Mouse (Mus musculus) left cerebral cortex, adult 8-10 months (tissue): ENCODE measurements around the gene Ppp1r37. TPM values are rescaled to one million over a fixed set of nuclear protein-coding genes. Genes with fewer than 3 reads are reported as not detected.
"Not testable (repeated sequence)": the region's sequence is repeated elsewhere in the genome, so short reads cannot be mapped to it uniquely, and the experiment has no call there.

Source experiments
- DNase-seq, 2 experiments: peaks; one replicate each; pipeline ENCODE4 v3.0.0; 2022; ENCODE audit warnings: low spot score in 2 of 2
- total RNA-seq, 4 experiments: library from RNA; stranded (reverse); gene quantifications; 2 replicates each; pipeline ENCODE4 v1.2.4; 2022

The Ppp1r37 gene
- total RNA-seq, 4 experiments from 2014 or later: 118 to 134 (median 124) TPM

GRCm38 (mm10) chr7:19541681-19542154, 21.2 kb downstream of the Ppp1r37 start:
- no peak for DNase-seq

DNA sequence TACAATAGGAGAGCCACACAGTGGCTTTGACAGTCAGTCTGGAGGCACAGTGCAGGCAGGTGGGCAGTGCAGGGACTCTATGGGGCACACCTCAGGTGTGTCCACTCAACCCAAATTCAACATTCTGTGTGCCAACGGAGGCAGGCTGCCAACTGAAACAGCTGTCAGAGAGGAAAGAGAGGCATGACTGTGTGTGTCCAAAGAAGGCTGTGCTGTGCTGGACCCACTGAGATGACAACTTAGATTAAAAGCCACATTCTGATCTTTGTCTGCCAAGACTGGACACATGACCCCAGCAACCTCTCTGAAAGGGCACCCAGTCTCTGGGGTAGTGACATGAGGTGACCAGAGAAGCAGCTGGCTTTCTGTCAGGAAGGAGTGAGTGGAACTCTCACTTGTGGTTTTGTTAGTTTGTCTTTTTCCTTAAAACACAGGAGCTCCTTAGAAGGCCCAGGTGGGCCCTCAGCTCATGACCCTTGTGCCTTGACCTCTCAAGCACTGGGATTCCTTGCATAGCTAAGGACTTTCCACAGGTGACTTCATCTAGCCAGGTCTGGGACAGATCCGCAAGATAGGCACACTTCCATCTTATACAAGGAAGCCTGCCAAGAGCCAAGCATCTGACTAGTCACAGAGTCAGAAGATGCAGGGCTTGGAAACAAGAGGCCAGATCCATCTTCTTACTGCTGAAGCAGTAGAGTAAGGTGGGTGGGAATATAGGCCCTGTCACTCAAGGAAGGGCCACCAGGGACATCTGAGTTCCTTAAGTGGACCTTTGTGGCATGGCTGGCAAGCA, 21.9 kb downstream of the Ppp1r37 start:
- DNase-seq: no peak

DNA sequence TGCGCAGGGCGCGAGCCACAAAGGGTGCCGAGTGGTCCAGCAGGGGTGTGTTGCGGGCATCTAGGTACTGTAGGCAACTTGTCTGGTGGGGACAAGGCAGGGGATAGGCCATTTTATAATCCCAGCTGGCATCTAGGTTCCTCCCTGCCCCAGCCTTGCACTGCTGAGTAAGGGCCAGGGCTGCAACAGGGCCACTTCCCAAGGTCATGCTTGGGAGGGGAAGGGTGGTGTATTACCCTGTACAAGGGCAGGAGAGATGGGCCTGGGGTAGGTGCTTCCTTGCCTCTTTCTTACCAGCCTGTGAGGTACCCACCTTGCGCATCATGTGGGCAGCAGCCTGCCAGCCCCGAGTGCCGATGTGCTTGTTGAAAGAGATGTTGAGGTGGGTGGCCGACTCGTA, 28.2 kb downstream of the Ppp1r37 start:
- no peak for DNase-seq

DNA sequence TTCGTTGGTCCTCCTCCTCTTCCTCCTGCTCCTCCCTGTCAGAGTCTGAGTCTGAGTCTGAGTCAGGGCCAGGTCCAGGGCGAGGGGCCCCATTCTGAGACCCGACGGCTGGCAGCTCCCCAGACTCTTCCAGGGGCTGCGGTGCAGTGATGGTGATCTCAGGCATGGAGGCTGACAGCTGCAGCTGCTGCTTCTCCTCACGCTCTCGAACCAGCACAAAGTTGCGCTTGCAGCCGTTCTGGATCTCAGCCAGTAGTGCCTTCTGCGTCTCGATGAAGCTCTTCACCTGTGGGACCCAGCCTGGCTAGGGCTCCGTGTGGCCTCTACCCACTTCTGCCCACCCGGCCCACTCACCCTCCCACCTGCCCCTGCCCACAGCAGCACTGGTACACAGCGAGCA, 30.6 kb downstream of the Ppp1r37 start:
- DNase-seq: no peak

DNA sequence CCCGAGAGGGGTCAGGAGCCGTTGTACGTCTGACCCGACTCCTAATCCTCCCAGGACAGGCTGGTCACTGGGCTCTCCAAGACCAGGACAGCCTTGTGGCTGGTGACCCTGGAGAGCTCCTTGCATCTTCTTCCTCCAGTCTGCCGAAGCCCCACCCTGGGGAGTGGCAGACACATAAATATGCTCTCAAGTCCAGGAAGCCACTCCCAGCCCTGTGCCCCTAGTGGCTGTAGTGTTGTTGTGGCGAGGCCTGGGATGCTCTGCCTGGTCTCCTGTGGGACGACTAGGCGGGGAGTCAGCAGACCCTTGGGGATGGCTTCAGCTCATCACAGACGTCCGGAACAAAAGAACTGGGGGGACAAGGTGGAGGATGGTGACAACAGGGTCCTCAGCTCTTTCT, 31.8 kb downstream of the Ppp1r37 start:
- no peak for DNase-seq

DNA sequence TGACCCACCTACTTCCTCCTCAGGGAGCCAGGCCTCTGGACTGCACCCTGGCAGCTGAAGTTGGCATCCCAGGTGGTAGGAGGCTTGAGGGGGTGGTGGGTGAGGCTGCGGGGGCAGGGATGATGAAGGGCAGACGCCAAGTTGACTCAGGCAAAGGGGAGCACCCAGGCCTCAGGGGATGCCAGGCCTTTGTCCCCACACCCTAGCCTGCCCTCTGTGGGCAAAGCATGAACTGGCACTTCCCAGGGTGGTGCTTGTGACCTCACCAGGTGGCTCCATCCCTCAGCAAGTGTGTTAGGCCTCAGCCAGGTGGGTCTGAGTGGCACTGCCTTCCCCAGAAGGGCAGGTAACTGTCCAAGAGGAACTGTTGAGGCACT, 37.8 kb downstream of the Ppp1r37 start:
- no peak for DNase-seq

DNA sequence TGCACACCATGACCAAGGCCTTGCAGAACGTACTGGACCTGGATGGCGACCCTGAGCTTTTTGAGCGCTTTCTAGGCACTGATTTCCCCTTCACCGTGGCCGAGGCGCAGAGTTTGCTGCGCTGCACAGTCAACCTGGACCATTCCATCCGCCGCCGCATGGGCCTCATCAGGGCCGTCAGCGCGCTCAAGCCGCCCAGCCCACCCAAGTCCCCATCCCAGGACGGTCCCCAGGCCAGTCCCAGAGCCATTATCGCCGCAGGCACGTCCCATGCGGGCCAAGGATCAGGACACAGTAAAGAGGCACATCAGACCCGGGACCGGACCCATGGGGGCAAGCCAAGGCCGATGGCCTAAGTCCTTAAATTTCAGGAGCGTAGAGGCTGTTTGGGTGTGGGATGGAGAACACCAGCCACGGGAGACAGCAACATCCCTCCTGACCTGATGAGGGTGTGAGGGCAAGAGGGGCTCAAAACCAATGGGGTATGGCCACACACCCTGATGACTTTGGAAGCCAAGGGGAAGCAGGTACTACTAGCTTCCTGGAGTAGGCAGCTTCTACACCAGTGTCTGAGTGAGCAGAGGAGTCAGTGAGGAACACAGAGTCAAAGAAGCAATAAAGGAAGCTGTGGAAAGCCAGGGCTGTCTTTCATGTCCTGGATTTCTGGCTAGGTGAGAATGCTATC, 38.3 kb downstream of the Ppp1r37 start:
- no peak for DNase-seq

- peak in 1 of 2 experiments; percentile 46 for DNase-seq
Observed at GRCm38 (mm10) chr7:19523757-19524419, 39.0 kb downstream of the Ppp1r37 start.

- DNase-seq: peak in 1 of 2 experiments; percentile 16
Observed at GRCm38 (mm10) chr7:19523017-19523756, 39.7 kb downstream of the Ppp1r37 start.

- DNase-seq: no peak
Observed at GRCm38 (mm10) chr7:19520032-19520431, 42.8 kb downstream of the Ppp1r37 start.

GRCm38 (mm10) chr7:19517652-19518365, 45.1 kb downstream of the Ppp1r37 start, which contains the start of gene Nkpd1:
Gene Nkpd1, plus strand, starts transcription at chr7:19517838.
- DNase-seq: no peak

DNA sequence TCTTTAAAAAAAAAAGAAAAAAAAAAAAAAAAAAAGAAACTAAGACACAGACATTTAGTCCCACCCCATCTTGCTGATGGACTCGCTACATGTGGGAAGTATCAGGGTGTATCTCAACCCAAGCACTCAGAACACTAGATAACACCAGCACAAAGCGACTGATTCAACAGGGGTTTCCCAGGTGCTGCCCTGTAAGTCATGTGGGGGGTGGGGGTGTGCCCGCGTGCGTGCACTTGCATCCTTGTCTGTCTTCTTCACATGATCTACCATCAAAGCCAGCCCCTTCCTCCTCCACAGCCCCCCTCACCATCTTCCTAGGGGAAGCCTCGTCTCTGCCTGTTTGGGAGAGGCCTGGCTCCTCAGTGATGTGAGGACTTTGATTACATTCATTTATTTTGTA, 50.5 kb downstream of the Ppp1r37 start:
- no peak for DNase-seq

DNA sequence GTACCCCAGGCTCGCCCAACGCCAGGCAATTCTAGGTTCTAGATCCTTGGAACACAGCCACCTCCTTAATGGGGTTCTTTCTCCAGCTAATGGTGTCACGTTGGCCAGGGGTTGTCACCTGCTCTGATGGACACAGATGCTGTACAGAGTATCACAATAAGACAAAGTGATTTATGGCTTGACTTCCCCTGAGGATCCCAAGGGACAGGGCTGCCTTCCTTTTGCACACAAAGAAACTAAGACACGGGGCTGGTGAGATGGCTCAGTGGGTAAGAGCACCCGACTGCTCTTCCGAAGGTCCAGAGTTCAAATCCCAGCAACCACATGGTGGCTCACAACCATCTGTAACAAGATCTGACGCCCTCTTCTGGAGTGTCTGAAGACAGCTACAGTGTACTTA, 50.9 kb downstream of the Ppp1r37 start:
- not testable (repeated sequence) for DNase-seq

DNA sequence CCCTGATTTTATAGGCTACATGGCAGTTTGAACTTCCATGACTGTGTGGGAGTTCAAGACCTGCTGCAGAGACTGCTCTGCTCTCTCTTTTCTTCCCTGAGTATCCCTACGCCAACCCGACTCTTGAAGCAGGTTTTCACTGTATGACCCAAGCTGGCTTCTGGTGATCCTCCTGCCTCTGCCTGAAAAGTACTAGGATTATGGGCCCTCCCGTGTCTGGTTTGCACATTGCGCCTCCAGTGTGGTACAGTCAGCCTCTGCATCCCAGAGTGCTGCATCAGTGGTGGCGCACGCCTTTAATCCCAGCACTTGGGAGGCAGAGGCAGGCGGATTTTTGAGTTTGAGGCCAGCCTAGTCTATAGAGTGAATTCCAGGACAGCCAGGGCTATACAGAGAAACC, 53.1 kb downstream of the Ppp1r37 start:
- DNase-seq: no peak

GRCm38 (mm10) chr7:19508924-19509568, 53.8 kb downstream of the Ppp1r37 start:
- no peak for DNase-seq

DNA sequence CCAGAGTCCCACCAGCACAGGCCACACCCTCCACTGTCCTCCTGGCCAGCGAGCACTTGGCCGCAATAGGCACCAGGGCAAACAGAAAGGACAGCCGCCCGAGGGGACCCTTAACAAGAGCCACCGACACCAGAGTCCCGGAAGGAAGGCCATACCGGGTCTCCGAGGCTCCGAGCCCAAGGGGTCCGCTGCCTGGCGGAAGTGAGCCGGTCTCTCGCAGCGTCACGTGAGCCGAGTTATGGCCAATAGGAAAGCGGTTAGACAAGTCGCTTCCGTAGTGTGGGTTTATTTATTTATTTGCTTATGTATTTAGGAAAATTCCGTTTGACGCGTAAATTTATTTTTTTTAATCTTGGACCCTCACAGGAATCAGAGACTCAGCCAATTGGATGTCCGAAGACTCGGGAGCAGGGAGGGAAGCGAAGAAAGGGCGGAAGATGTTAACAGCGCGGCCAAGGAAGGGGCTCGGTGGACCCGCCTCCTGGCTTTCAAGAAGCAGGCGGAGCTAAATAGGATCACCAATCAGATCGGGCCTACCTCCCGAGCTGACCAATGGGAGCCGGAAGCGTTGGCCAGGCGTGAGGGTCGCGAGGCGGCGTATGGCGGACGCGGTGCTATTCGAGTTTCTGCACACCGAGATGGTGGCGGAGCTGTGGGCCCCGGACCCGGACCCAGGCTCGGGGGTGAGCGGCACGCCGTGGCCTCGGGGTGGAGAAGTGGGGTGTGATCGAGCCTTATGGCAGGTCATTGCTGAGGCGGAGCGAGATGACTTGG, 54.5 kb downstream of the Ppp1r37 start, which contains the start of the genes Bloc1s3 and Trappc6a:
TSS of gene Bloc1s3 (minus strand) at position 218 of the 774 bp plus-strand sequence.
TSS of gene Trappc6a (plus strand) at position 246 of the 774 bp plus-strand sequence.
- peak; percentile 91 to 92 for DNase-seq

DNA sequence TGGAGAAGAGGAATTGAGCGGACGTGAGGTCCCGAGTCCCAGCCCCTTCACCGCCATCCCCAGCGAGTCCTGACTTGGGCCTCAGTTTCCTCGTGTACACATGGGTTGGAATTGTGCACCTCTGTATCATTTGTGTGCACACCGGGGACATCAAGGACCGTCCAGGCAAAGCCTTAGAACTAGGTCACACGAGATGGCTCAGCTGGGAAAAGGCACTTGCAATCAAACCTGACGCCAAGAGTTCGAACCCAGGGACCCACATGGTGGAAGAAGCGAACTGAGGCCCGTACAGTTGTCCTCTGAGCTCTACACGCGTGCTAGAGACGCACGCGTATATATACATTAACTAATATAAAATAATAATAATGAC, 55.3 kb downstream of the Ppp1r37 start:
- no peak for DNase-seq

DNA sequence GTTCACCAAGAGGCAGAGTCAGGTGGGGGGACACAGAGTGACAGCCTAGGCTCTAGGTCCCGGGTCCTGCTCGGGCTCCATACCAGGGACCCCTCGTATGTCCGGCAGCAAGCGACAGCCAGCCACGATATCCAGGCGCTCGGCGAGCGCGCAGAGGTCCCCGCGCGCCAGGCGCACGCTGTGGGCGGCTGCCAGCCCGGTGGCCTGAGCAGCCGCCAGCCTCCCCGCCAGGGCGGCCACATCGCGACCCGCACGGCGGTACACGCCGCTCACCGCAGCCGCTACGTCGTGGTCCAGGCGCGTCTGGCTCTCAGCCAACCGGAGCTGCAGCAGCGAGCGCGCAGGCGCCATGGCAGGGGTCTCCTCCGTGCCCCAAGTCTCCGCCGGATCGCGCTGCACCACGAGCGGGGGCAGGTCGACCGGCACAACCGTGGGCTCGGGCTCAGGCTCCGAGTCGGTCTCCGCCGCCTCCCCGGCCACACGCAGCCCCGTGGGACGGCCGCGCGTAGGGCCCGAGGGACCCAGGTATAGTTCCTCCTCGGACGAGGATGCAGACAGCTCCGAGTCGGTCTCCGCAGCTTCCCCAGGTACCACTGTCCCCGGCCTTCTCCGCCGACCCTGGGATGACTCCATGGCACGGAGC, 55.8 kb downstream of the Ppp1r37 start:
- DNase-seq: no peak

DNA sequence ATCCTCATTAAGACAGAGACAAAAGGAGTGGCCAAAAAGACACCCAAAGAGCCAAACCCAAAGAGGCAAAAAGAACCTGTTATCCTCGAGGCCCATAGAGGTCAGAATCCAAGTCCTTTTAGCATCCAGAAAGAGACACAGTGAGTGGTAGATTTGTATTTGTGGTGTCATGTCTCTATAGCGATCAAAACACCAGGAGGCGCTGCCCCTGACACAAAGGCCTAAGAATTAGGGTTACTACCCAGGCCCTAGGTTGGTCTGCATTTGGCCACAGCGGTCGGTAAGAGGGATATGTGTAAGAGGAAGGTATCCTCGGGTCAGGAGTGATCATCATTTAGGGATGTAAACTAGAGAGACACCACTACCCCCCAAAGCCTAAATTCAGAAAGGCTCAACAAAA, 56.5 kb downstream of the Ppp1r37 start:
- no peak for DNase-seq
